Mouse (Mus musculus): Measurements from ENCODE around the gene Gm49027.

Gene Gm49027

GRCm38 (mm10) chr5:123501973-123502372, 23.3 kb downstream of the Gm49027 start:
- no peak for DNase-seq (ENCODE audit: low spot score in 2 of 2)

DNA sequence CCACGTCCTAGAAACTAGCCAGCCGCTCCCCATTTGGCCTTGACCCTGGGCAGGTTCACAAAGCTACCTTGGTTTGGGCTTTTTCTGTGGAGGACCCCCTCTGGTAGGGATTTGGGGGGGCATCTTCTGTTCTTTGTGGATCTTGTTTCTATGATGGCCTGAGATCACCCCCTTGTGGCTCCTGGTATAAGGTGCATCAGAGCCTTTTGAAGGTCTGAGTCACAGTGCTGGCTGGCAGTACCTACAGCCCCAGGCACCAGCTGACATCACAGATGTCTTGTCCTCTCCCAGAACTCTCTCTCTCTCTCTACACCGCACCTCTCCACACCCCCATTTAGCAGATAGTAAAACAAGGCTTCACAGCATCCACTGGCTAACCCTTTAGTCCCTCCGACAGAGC, 25.6 kb downstream of the Gm49027 start:
- peak in 1 of 2 experiments; percentile 26 for DNase-seq (ENCODE audit: low spot score in 2 of 2)

DNA sequence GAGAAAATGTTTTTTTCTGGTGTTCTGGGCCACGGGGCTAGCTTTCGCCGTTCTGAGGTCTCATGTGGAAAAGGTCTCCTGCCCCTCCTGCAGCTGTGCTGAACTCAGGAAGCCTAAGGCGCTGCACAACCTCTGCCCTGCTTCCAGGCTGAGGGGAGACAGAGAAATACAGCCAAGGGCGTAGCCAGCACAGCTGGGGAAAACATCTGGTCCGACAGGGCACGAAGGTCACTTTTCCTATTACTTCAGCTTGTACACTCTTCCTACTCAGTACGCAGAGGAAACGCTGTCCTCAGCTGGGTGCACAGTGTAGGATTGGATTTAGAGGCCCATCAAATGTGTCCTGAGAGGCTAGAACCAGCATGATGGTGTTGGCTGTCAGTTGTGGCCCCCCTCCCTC, 35.4 kb downstream of the Gm49027 start:
- DNase-seq (ENCODE audit: low spot score in 2 of 2) = no peak

DNA sequence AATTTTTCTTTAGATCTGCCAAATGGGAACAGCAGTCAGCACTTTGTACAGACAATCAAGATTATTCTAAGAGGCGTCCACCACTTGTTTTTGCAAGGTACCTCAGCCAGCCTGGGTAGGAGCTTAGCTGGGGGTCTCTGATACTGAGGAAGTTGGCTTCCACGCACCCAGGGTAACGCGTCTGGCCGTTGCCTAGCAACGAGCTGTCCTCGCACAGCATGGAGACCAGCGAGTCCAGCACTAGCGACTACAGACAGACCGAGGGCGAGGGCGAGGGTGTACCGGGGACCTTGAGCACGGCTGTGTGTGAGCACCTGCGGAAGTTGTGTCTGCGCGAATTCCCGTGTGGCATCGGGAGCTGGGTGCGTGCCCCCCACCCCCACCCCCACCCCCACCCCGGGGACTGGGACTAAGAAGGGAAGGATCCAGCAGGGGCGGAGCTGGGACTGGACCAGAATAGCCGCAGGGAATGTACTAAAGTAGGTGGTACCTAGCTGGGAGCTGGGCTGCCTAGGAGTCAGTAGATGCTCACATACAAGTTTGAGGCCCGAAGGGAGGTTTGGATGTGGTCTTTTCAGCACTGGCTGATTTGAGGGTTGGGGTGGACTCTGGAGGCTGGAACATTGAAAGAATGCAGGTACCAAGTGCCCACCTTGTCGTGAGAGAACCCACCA, 36.0 kb downstream of the Gm49027 start, which contains the start of the genes Lrrc43 and Il31:
Lrrc43 (plus strand) TSS at position 194 of the 674 bp plus-strand sequence.
Il31 (minus strand) TSS at position 378 of the 674 bp plus-strand sequence.
- no peak for DNase-seq (ENCODE audit: low spot score in 2 of 2)

- DNase-seq (ENCODE audit: low spot score in 2 of 2) = no peak
These were observed 37.5 kb downstream of the Gm49027 start for GRCm38 (mm10) chr5:123487659-123488395.

DNA sequence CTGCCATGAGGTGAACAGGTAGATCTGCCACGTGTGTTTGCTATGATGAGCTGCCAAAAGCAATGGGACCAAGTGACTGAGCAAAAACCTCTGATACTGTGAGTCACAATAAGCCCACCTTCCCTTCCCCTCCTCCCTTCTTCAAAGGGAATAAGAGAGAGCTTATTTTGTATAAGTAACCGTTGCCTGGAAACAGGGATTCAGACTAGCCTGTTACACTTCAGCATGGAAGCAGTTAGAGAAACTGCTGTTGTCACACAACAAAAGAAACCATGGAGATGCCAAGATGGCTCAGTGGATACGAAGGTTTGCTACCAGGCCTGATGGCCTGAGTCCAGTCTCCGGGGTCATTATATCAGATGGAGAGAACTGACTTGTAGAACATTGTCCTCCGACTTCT, 51.5 kb downstream of the Gm49027 start:
- DNase-seq (ENCODE audit: low spot score in 2 of 2) = no peak

DNA sequence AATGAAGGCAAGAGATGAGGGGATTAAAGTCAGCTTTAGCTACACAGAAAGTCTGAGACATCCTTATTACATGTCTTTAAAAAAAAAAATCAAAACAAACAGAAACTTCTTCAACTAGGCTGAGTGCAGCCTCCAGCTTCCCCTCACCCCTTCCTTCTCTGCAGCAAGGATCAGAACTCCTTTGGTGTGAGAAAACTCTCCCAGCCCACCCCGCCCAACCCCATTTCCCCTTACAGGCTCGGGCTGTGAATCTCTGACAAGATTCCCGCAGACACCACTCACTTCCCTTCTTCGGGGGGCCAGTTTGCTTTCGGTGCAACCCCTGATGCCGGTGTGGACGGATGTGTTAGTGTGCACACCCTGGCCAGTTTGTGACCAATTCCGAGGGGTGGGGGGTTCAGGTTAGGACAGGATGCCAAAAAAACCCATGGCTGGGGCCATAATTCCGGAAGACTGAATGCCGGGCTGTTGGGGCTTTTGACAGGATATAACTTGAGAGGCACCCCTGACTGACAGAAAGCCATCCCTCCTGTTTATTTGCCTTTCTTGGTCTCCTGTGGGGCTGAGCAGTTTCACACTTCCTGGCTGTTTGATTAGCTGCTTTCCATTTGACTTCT, 54.4 kb downstream of the Gm49027 start:
- DNase-seq (ENCODE audit: low spot score in 2 of 2) = peak; percentile 13 to 19

GRCm38 (mm10) chr5:123464638-123465037, 60.6 kb downstream of the Gm49027 start:
- DNase-seq (ENCODE audit: low spot score in 2 of 2) = no peak

All from natural killer cell, adult 2 months (primary cell).